Mouse (Mus musculus) yolk sac, embryonic 10.5 days (tissue): ENCODE results near the gene Rsrp1.

ENCODE experiments used
- DNase-seq: peaks from one replicate; pipeline ENCODE4 v3.0.0-alpha.2; 2017; ENCODE audit warnings: low spot score

Rsrp1 gene

GRCm38 (mm10) chr4:134922111-134922924 is 1.1 kb upstream of the Rsrp1 start:
- no peak for DNase-seq

GRCm38 (mm10) chr4:134922925-134923244 is 507 bp upstream of the Rsrp1 start:
- DNase-seq: peak; percentile 72

- peak; percentile 87 for DNase-seq
Measured at GRCm38 (mm10) chr4:134924019-134924741, 788 bp downstream of the Rsrp1 start.

- no peak for DNase-seq
Measured at GRCm38 (mm10) chr4:134925206-134925605, 1.8 kb downstream of the Rsrp1 start.

GRCm38 (mm10) chr4:134927815-134928463 is 4.5 kb downstream of the Rsrp1 start:
- DNase-seq: no peak

- no peak for DNase-seq
Measured at GRCm38 (mm10) chr4:134928464-134928836, 5.1 kb downstream of the Rsrp1 start.

GRCm38 (mm10) chr4:134929536-134929935 is 6.1 kb downstream of the Rsrp1 start:
- DNase-seq: no peak

- DNase-seq: no peak
Measured at GRCm38 (mm10) chr4:134930190-134930589, 6.8 kb downstream of the Rsrp1 start.

GRCm38 (mm10) chr4:134930684-134931481 is 7.5 kb downstream of the Rsrp1 start, which contains the start of gene Syf2:
Syf2 (plus strand) TSS chr4:134930898.
- DNase-seq: peak; percentile 97

GRCm38 (mm10) chr4:134937240-134938176 is 14.1 kb downstream of the Rsrp1 start:
- peak; percentile 38 for DNase-seq

- no peak for DNase-seq
Measured at GRCm38 (mm10) chr4:134939900-134940299, 16.5 kb downstream of the Rsrp1 start.

GRCm38 (mm10) chr4:134943758-134944538 is 20.6 kb downstream of the Rsrp1 start:
- no peak for DNase-seq

- peak; percentile 61 for DNase-seq
Measured at GRCm38 (mm10) chr4:134946024-134946744, 22.8 kb downstream of the Rsrp1 start.

- DNase-seq: peak; percentile 26
Measured at GRCm38 (mm10) chr4:134950518-134951091, 27.2 kb downstream of the Rsrp1 start.

- no peak for DNase-seq
Measured at GRCm38 (mm10) chr4:134954461-134954860, 31.1 kb downstream of the Rsrp1 start.

- DNase-seq: no peak
Measured at GRCm38 (mm10) chr4:134955196-134955595, 31.8 kb downstream of the Rsrp1 start.

GRCm38 (mm10) chr4:134955845-134956244 is 32.5 kb downstream of the Rsrp1 start:
- no peak for DNase-seq

GRCm38 (mm10) chr4:134956328-134956727 is 32.9 kb downstream of the Rsrp1 start:
- peak; percentile 31 for DNase-seq
